Mouse (Mus musculus): ENCODE measurements around the gene Clec16a.

- TF ChIP-seq CTCF (IDR thresholded peaks at IDR 0.05; ENCODE audit: extremely low read depth, insufficient read depth, low read length) = no peak
- no peak for TF ChIP-seq POLR2A (IDR thresholded peaks at IDR 0.05; ENCODE audit: extremely low read depth, insufficient read depth, low read length)
Measured at GRCm38 (mm10) chr16:10567153-10567552, 22.0 kb downstream of the Clec16a start.

Data from cortical plate, adult 2 months (tissue).